Mouse (Mus musculus) neural tube, embryonic 11.5 days (tissue): ENCODE results near the gene A930017K11Rik. TPM values are rescaled to one million over a fixed set of nuclear protein-coding genes. Genes with fewer than 3 reads are reported as not detected.

ENCODE experiments used
- ATAC-seq: fragments of 200-750 bp; cut with Nextera tagmentation; 2 replicates; pipeline ENCODE4 v1.8.0; 2017; ENCODE audit warnings: moderate number of reproducible peaks, mild to moderate bottlenecking, moderate TSS enrichment, moderate library complexity; ENCODE audit not compliant: insufficient read depth, low FRiP score, low TSS enrichment
- DNase-seq: peaks from one replicate; pipeline ENCODE4 v3.0.0-alpha.2; 2015; ENCODE audit warnings: low spot score
- H3K27ac ChIP-seq: fragments of 300-500 bp; sonication (generic); 2 replicates; pipeline ENCODE4 v1.5.1; 2014; ENCODE audit warnings: low read depth, mild to moderate bottlenecking, low read length
- H3K27me3 ChIP-seq: fragments of 300-500 bp; sonication (generic); 2 replicates; pipeline ENCODE4 v1.6.1; 2014; ENCODE audit warnings: mild to moderate bottlenecking, low read length, mixed read lengths; ENCODE audit not compliant: control insufficient read depth, insufficient read depth
- H3K36me3 ChIP-seq: fragments of 300-500 bp; sonication (generic); 2 replicates; pipeline ENCODE4 v1.6.1; 2014; ENCODE audit warnings: mild to moderate bottlenecking, low read length, moderate library complexity, mixed read lengths; ENCODE audit not compliant: control insufficient read depth, insufficient read depth
- H3K4me1 ChIP-seq: fragments of 300-500 bp; sonication (generic); 2 replicates; pipeline ENCODE4 v1.6.1; 2014; ENCODE audit warnings: low read length, mixed read lengths; ENCODE audit not compliant: control insufficient read depth, insufficient read depth
- H3K4me2 ChIP-seq: fragments of 300-500 bp; sonication (generic); 2 replicates; pipeline ENCODE4 v1.6.1; 2014; ENCODE audit warnings: low read depth, mild to moderate bottlenecking, moderate library complexity
- H3K4me3 ChIP-seq: fragments of 300-500 bp; sonication (generic); 2 replicates; pipeline ENCODE4 v1.5.1; 2014; ENCODE audit warnings: low read depth, low read length
- H3K9ac ChIP-seq: fragments of 300-500 bp; sonication (generic); 2 replicates; pipeline ENCODE4 v1.6.1; 2014; ENCODE audit warnings: mild to moderate bottlenecking, low read length
- H3K9me3 ChIP-seq: fragments of 300-500 bp; sonication (generic); 2 replicates; pipeline ENCODE4 v1.6.1; 2016; ENCODE audit warnings: low read length; ENCODE audit not compliant: control insufficient read depth
- WGBS: fragments of 180-500 bp; shearing (Covaris S2); extraction: QIAGEN DNeasy Blood & Tissue Kit; methylation state at CpG from one replicate; pipeline ENCODE4 v1.1.7; 2014; 5-methylcytosine and 5-hydroxymethylcytosine counted together
- polyA plus RNA-seq: library from polyadenylated mRNA; unstranded; fragments of >200 nt; fragmentation: Nextera tagmentation; extraction: Ambion mirVana; gene quantifications from 2 replicates; pipeline ENCODE4 v1.2.1, GENCODE M21; 2014

Gene A930017K11Rik
- polyA plus RNA-seq, 1 experiment from 2014 or later: not detected

- Histone ChIP-seq H3K9me3 (no peaks in the 10 kb centered on the region), H3K36me3 (no peaks in the 10 kb centered on the region), H3K9ac (no peak overlapping the region), H3K4me3 (no peak overlapping the region), H3K27ac (no peak overlapping the region), H3K27me3 (no peaks in the 10 kb centered on the region), H3K4me1 (peaks cover 4% of the 10 kb centered on the region; the same call in 1 of the 2 replicates), H3K4me2 (no peak overlapping the region)
- 90% methylated on average over 3 of the region's 3 CpGs for WGBS
- DNase-seq (no peak), ATAC-seq (no peak)
These were observed 30.5 kb upstream of the A930017K11Rik start for GRCm38 (mm10) chr17:25982913-25983312.

- 95% methylated on average over 5 of the region's 5 CpGs for WGBS
- Histone ChIP-seq H3K4me1 (peaks cover 4% of the 10 kb centered on the region; the same call in 1 of the 2 replicates), H3K27me3 (no peaks in the 10 kb centered on the region), H3K4me2 (no peak overlapping the region), H3K9ac (no peak overlapping the region), H3K27ac (no peak overlapping the region), H3K9me3 (no peaks in the 10 kb centered on the region), H3K4me3 (no peak overlapping the region), H3K36me3 (no peaks in the 10 kb centered on the region)
- DNase-seq (no peak), ATAC-seq (no peak)
These were observed 28.5 kb upstream of the A930017K11Rik start for GRCm38 (mm10) chr17:25980854-25981253.

GRCm38 (mm10) chr17:25979829-25980738 is 27.7 kb upstream of the A930017K11Rik start:
- Histone ChIP-seq H3K27ac (no peak overlapping the region), H3K9me3 (no peaks in the 10 kb centered on the region), H3K4me2 (no peak overlapping the region), H3K4me1 (peaks cover 4% of the 10 kb centered on the region; the same call in 1 of the 2 replicates), H3K9ac (no peak overlapping the region), H3K36me3 (no peaks in the 10 kb centered on the region), H3K4me3 (no peak overlapping the region), H3K27me3 (no peaks in the 10 kb centered on the region)
- 92% methylated on average over 5 of the region's 5 CpGs for WGBS
- DNase-seq (no peak), ATAC-seq (no peak)

- Histone ChIP-seq H3K4me2 (no peak overlapping the region), H3K27ac (no peak overlapping the region), H3K4me1 (no peaks in the 10 kb centered on the region), H3K9ac (no peak overlapping the region), H3K36me3 (no peaks in the 10 kb centered on the region), H3K9me3 (no peaks in the 10 kb centered on the region), H3K27me3 (no peaks in the 10 kb centered on the region), H3K4me3 (no peak overlapping the region)
- 91% methylated on average over 4 of the region's 4 CpGs for WGBS
- no peak for DNase-seq
- no peak for ATAC-seq
These were observed 18.8 kb upstream of the A930017K11Rik start for GRCm38 (mm10) chr17:25970954-25971707.

DNA sequence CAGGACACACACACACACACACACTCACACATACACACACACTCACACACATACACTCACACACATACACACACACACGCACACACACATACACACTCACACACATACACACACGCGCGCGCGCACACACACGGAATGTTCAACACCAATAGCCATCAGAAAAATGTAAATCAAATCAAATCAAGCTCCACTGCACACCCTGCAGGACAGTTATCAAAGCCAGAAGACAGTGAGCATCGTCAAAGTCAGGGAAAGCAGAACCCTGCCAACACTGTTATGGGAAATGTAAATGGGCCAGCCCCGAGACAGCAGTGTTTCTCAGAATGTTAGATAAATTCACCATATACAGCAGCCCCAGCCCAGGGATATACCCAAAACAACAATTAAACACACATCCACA is 18.1 kb upstream of the A930017K11Rik start:
- WGBS: 93% methylated on average over 9 of the region's 9 CpGs
- no peaks in the 10 kb centered on the region for H3K27me3 ChIP-seq

DNA sequence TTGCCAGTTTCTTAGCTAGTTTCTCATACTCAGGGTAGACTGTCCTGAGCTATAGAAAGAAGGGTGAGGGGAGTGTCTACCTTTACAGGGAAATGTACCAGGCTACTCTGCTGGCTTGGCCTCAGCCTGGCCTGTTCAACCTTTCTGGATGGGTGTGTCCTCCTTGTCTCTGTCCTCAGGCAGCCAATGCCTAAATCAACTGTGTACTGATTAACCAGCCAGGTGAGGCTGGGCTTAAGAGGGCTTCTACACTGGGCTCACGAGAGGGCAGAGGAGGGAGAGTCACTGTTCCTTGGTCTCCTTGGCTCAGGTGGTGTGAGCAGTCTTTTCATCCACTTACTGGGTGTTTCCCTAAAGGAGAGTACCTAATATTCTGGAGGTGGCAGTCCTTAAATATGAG is 15.8 kb upstream of the A930017K11Rik start:
- DNase-seq (no peak), ATAC-seq (no peak)
- H3K9me3 ChIP-seq: no peaks in the 10 kb centered on the region
- no peaks in the 10 kb centered on the region for H3K27me3 ChIP-seq
- no peak overlapping the region for H3K27ac ChIP-seq
- H3K4me1 ChIP-seq: no peaks in the 10 kb centered on the region
- H3K4me2 ChIP-seq: no peak overlapping the region
- no peak overlapping the region for H3K4me3 ChIP-seq
- no peak overlapping the region for H3K9ac ChIP-seq
- peaks cover 5% of the 10 kb centered on the region; the same call in 1 of the 2 replicates for H3K36me3 ChIP-seq
- 91% methylated on average over 1 of the region's 1 CpGs for WGBS

More for the DNA sequence above, 18.1 kb upstream of the A930017K11Rik start:
- H3K4me3 ChIP-seq: no peak overlapping the region
- H3K9ac ChIP-seq: no peak overlapping the region
- H3K36me3 ChIP-seq: no peaks in the 10 kb centered on the region
- no peaks in the 10 kb centered on the region for H3K9me3 ChIP-seq
- H3K4me2 ChIP-seq: no peak overlapping the region
- DNase-seq: no peak
- H3K27ac ChIP-seq: no peak overlapping the region
- no peaks in the 10 kb centered on the region for H3K4me1 ChIP-seq
- ATAC-seq: no peak

GRCm38 (mm10) chr17:25967652-25968051 is 15.3 kb upstream of the A930017K11Rik start:
- DNase-seq (no peak), ATAC-seq (no peak)
- Histone ChIP-seq H3K4me3 (no peak overlapping the region), H3K9ac (no peak overlapping the region), H3K27me3 (no peaks in the 10 kb centered on the region), H3K36me3 (peaks cover 5% of the 10 kb centered on the region; the same call in 1 of the 2 replicates), H3K4me2 (no peak overlapping the region), H3K4me1 (no peaks in the 10 kb centered on the region), H3K27ac (no peak overlapping the region), H3K9me3 (no peaks in the 10 kb centered on the region)
- WGBS: 50% methylated on average over 3 of the region's 3 CpGs

DNA sequence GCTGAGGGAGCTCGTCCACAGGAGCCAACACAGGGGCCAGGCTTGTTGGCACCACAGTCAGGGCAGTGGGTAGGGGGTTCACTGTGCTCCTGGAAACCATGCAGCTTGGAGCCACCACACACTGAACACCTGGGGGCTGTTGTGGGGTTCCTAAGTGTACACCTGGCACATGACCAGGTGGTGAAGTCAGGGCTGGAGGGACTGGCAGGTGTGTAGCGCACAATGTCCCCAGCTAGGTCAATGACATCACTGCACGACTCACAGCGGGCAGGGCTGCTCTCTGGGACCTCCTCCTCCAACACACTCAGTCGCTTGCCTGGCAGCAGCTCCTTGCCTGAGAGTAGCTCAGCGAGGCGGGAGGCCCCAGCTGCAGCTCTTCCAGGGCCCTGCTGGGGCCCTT is 11.9 kb upstream of the A930017K11Rik start:
- DNase-seq (no peak), ATAC-seq (no peak)
- H3K9ac ChIP-seq: no peak overlapping the region
- H3K4me3 ChIP-seq: no peak overlapping the region
- peaks cover 11% of the 10 kb centered on the region for H3K36me3 ChIP-seq
- H3K4me2 ChIP-seq: no peak overlapping the region
- 91% methylated on average over 7 of the region's 7 CpGs for WGBS
- H3K27me3 ChIP-seq: no peaks in the 10 kb centered on the region
- no peaks in the 10 kb centered on the region for H3K4me1 ChIP-seq
- no peak overlapping the region for H3K27ac ChIP-seq
- no peaks in the 10 kb centered on the region for H3K9me3 ChIP-seq
